Mouse (Mus musculus): ENCODE measurements at regions not wholly inside any gene's neighbourhood (a gene's known extent, or its start where the extent isn't known, plus 50 kb on each side); places are given as distances from the start of the nearest gene placed in this dataset.

DNA sequence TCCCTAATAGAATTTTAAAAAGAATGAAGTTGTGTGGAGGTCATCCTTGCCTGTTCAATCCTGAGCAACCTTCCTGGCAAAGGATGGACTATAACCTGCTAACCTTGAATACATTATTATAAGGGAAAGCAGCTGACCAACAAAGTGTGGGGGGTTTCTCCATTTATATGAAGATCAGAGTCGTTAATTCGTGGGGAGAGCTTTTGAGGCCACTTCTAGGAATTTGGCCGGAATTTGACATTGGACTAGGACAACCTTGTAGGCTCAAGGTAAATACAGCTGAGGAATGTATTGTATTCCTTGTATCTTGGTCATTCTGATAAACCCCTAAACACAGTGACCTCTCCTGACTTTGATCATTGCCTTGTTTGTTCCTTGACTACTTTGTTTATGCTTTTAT, 56.9 kb downstream of the Klf4 start:
- DNase-seq (ENCODE audit: low read depth), result no peak

GRCm38 (mm10) chr4:55474044-55474788, 58.0 kb downstream of the Klf4 start:
- no peak for DNase-seq (ENCODE audit: low read depth)

- DNase-seq (ENCODE audit: low read depth), result no peak
These were observed 59.6 kb downstream of the Klf4 start for GRCm38 (mm10) chr4:55472649-55473048.

DNA sequence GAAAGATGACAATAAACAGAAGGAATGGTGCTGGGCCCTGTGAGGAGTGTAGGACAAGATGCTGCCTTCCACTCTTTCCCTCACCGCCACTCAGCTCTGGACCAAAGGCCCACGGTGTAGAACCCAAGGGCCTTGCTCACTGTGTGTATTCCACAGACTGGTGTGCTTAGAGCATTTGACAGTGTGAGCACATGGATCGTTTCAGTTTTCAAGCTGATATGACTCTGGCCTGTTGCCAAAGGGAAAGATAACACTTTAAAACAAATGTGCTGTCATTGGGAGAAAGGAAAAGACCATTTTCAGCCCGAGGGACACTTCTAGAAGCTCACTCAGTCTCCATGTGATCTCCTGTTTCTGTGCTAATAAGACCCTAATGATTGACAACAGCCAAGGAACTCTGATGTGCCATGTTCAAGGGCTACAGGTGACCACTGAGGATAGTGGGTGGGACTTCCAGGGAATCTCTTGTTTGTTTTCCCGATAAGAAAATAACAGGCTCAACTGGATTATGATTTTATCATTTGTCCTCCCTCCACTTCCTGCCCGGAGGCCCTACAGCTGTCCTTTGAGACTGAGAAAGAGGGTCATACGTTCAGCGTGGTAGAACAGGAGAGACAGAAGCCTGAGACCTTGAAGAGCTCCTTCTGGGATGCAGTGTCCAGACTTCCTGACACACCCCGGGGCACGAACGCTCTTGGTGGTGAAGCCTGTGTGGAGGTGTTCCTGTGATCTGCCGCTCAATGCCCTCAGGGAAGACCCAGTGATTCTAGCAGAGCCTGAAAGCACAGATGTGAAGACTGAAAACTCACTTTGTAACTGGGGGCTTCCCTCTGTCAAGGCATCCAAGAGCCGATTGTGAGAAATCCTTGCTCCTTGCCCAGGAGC, 61.2 kb downstream of the Klf4 start:
- no peak for DNase-seq (ENCODE audit: low read depth)

GRCm38 (mm10) chr4:55464192-55464591, 68.1 kb downstream of the Klf4 start:
- DNase-seq (ENCODE audit: low read depth), result no peak

- DNase-seq (ENCODE audit: low read depth), result no peak
These were observed 70.3 kb downstream of the Klf4 start for GRCm38 (mm10) chr4:55461927-55462326.

DNA sequence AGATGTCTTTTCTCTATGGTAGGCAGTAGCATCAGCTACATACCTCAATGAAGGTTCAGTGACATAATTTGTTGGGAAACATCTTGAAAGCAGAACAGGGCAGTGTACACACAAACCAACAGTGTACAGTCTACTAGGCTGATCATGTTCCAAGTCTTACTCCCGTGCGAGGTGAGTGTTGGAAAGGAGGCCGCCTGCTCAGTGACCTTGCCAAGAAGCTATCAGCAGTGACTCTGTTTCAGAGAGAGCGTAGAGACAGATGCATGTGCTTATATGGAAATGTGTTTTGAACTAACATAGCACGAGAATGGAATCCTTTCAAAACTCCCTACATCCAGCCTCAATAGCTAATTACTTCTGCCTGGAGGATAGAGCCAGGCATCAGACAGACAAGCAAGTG, 78.4 kb downstream of the Klf4 start:
- DNase-seq (ENCODE audit: low read depth), result peak; percentile 52

DNA sequence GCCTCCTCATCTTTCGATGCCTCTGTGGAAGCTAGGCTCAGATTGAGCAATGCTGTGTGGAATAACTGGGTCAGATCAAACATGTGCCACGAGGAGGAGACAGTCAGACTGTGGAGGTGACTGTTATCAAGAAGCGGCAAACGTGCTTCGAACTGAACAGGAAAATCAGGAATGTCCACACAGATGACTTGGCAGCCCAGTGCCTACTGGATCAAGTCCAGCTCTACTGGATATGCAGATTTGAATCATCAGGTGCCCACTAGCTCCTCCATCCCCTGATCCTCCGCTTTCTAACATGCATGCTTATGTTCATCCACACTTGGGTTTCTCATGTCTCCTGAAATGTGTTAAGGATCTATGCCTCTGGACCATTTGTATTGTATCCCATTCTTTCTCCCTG, 79.7 kb downstream of the Klf4 start:
- DNase-seq (ENCODE audit: low read depth), result peak; percentile 33

DNA sequence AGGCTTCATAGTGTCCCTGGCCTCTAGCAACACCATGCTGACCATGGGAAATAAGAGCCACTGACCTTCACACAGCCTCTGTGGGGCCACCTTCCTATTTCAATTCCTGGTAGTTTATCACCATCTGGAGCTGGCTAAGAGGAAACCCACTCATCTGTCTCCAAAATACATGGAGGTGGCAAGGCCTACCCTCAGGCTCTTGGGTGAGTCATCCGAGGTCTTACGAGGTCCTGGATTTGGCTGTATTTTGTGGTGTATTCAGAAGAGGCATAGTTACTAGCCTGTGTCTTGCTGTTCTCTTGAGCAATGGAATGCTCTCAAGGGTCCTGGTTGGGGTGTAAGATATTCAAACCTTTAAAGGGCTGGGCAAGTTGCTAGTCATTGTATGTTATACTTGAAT, 80.6 kb downstream of the Klf4 start:
- peak; percentile 82 for DNase-seq (ENCODE audit: low read depth)

GRCm38 (mm10) chr4:55451026-55451425, 81.2 kb downstream of the Klf4 start:
- DNase-seq (ENCODE audit: low read depth), result peak; percentile 43

DNA sequence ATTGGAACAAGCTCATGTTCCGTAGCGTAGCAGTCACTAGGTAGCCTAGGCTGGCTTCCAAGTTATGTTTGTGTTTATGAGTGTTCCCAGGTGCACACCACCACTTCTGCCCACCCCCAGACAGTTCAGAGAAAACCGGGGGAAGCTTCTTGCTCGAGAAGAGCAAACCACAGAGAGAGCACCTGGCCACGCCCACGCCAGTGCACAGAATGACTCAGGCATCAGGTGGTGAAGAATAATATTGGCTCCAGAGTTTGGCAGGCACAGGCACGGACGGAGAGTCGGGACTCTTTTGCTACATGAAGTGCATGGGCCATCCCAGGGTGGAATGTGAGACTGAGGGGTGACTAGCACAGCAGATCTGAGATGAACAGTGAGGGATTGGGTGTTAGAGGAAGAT, 88.8 kb downstream of the Klf4 start:
- peak; percentile 18 for DNase-seq (ENCODE audit: low read depth)

DNA sequence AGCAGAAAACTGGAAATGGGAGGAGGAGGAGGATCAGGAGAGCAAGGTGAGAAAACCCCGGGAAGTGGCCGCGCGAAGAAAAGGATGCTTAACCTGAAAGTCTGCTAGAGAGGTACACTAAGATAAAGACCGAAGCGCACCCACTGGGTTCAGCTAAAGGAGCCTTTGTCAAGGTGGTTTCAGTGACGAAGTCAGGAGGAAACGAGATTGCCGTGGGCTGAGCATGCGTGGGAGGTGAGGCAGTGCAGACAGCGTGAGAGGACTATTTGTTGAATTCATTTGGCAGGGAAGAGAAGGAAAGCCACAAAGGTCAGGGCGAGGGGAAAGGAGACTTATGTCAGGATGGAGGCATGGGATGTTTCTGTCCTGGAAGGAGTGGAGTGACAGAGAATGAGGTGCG, 90.2 kb downstream of the Klf4 start:
- no peak for DNase-seq (ENCODE audit: low read depth)
